Mouse (Mus musculus) kidney, embryonic 16.5 days (tissue): ENCODE measurements around the gene A4gnt. TPM values are rescaled to one million over a fixed set of nuclear protein-coding genes. Genes with fewer than 3 reads are reported as not detected.

Experiments used
- ATAC-seq: fragments of 200-750 bp; cut with Nextera tagmentation; 2 replicates; pipeline ENCODE4 v1.8.0; 2017; ENCODE audit warnings: moderate TSS enrichment; ENCODE audit not compliant: low FRiP score, low TSS enrichment
- H3K27ac ChIP-seq: fragments of 300-500 bp; sonication (generic); 2 replicates; pipeline ENCODE4 v1.5.1; 2014; ENCODE audit warnings: low read length
- H3K27me3 ChIP-seq: fragments of 300-500 bp; sonication (generic); 2 replicates; pipeline ENCODE4 v1.6.1; 2014; ENCODE audit warnings: low read length, control low read depth, mixed read lengths; ENCODE audit not compliant: insufficient read depth
- H3K36me3 ChIP-seq: fragments of 300-500 bp; sonication (generic); 2 replicates; pipeline ENCODE4 v1.6.1; 2014; ENCODE audit warnings: low read length, control low read depth, mixed read lengths; ENCODE audit not compliant: insufficient read depth
- H3K4me1 ChIP-seq: fragments of 300-500 bp; sonication (generic); 2 replicates; pipeline ENCODE4 v1.6.1; 2014; ENCODE audit warnings: low read length, control low read depth, mixed read lengths; ENCODE audit not compliant: insufficient read depth
- H3K4me2 ChIP-seq: fragments of 300-500 bp; sonication (generic); replicated peaks from 2 replicates; pipeline ENCODE4 v1.6.1; 2014; ENCODE audit warnings: low read depth, low read length
- H3K4me3 ChIP-seq: fragments of 300-500 bp; sonication (generic); 2 replicates; pipeline ENCODE4 v1.5.1; 2014; ENCODE audit warnings: mild to moderate bottlenecking, low read length
- H3K9ac ChIP-seq: fragments of 300-500 bp; sonication (generic); replicated peaks from 2 replicates; pipeline ENCODE4 v1.6.1; 2014; ENCODE audit warnings: low read length
- H3K9me3 ChIP-seq: fragments of 300-500 bp; sonication (generic); 2 replicates; pipeline ENCODE4 v1.6.1; 2016; ENCODE audit warnings: low read length, control low read depth
- WGBS: fragments of 180-500 bp; shearing (Covaris S2); extraction: QIAGEN DNeasy Blood & Tissue Kit; methylation state at CpG from one replicate; pipeline ENCODE4 v1.1.7; 2014; 5-methylcytosine and 5-hydroxymethylcytosine counted together
- polyA plus RNA-seq: library from polyadenylated mRNA; unstranded; fragments of >200 nt; fragmentation: Nextera tagmentation; extraction: Ambion mirVana; gene quantifications from 2 replicates; pipeline ENCODE4 v1.2.1, GENCODE M21; 2015

The A4gnt gene
- polyA plus RNA-seq, 1 experiment from 2014 or later, result 0.94 TPM

DNA sequence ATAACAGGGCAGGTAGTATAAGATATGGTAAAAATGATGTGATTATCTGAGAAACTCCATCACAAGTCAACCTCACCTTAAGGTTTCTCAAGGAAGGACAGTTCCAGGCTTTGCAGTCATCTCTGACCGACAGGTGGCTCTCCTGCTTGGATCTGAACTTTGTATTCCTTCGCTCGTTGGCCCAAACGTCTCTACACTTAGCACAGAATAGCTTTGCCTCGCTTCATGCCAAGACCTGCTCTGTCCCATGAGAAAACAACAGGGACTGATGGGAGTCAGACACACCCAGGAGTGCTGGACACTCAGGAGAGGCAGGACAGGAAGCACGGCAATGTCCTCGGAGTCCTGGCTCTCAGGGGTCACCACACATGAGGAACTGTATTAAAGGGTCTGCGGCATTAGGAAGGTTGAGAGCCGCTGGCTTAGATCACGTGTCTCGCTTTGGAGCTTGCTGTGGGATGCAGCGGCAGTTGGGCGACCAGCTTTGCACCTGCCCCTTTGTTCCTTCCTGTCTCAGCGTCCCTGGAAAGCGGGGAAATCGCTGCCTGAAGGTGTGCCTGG is 49.4 kb downstream of the A4gnt start:
- H3K27ac ChIP-seq, result no peak overlapping the region

DNA sequence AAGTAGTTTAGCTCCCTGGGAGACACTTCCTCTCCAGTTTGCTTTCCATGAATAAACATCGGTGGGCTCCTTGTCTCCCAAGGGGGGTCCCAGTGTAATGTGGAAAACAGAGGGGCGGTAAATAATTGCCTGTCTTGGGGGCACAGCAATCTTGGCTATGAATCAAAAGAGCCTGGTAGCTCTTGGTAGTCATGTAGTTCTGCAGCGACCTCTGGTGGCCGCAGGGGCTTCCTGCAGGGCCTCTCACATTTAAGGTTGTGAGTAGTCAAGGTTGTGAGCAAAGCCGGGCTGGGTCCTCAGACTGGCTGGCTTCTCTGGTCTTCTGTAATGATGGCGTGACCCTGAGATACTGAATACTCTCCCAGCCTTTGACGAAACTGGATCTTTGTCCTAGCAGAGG is 50.1 kb downstream of the A4gnt start:
- Histone ChIP-seq H3K9me3 (no peaks in the 10 kb centered on the region), H3K4me2 (no peak overlapping the region), H3K36me3 (peaks cover 39% of the 10 kb centered on the region), H3K27me3 (no peaks in the 10 kb centered on the region), H3K4me3 (no peak overlapping the region), H3K9ac (no peak overlapping the region), H3K4me1 (peaks cover 3% of the 10 kb centered on the region), H3K27ac (no peak overlapping the region)
- ATAC-seq, result no peak
- 21% methylated on average over 7 of the region's 7 CpGs for WGBS

More for the DNA sequence above, 49.4 kb downstream of the A4gnt start:
- H3K36me3 ChIP-seq, result peaks cover 36% of the 10 kb centered on the region
- 58% methylated on average over 16 of the region's 16 CpGs for WGBS
- H3K4me3 ChIP-seq, result no peak overlapping the region
- no peak overlapping the region for H3K9ac ChIP-seq
- no peaks in the 10 kb centered on the region for H3K27me3 ChIP-seq
- no peak overlapping the region for H3K4me2 ChIP-seq
- H3K4me1 ChIP-seq, result peaks cover 3% of the 10 kb centered on the region
- H3K9me3 ChIP-seq, result no peaks in the 10 kb centered on the region
- no peak for ATAC-seq

DNA sequence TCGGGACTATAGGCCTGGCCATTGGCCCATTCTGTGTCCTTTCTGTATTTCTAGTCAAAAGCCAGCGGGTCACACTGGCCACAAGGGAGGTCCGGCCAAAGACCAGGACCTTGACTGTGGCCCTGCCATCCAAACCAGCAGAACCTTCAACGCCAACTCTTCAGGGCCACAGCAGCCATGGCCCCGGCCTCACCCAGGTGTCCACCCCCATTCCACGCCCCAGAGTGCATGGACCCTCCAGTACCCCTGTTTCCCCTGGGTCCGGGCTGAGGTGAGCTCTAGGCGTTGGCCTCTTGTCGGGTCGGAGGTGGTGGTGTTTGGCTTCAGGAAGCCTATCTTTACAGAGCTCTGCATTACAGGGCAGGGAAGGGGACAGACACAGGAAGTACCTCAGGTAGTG is 50.6 kb downstream of the A4gnt start:
- WGBS, result 89% methylated on average over 10 of the region's 10 CpGs
- no peak for ATAC-seq
- Histone ChIP-seq H3K4me1 (peaks cover 3% of the 10 kb centered on the region), H3K36me3 (peaks cover 44% of the 10 kb centered on the region), H3K27me3 (no peaks in the 10 kb centered on the region), H3K27ac (no peak overlapping the region), H3K4me2 (no peak overlapping the region), H3K9me3 (no peaks in the 10 kb centered on the region), H3K4me3 (no peak overlapping the region), H3K9ac (no peak overlapping the region)

- no peak for ATAC-seq
- Histone ChIP-seq H3K9ac (no peak overlapping the region), H3K27me3 (no peaks in the 10 kb centered on the region), H3K27ac (no peak overlapping the region), H3K4me2 (no peak overlapping the region), H3K4me1 (no peaks in the 10 kb centered on the region), H3K36me3 (peaks cover 56% of the 10 kb centered on the region), H3K9me3 (no peaks in the 10 kb centered on the region; the same call in 1 of the 2 replicates), H3K4me3 (no peak overlapping the region)
- WGBS, result 92% methylated on average over 8 of the region's 8 CpGs
Measured at GRCm38 (mm10) chr9:99667596-99667995, 55.3 kb downstream of the A4gnt start.

DNA sequence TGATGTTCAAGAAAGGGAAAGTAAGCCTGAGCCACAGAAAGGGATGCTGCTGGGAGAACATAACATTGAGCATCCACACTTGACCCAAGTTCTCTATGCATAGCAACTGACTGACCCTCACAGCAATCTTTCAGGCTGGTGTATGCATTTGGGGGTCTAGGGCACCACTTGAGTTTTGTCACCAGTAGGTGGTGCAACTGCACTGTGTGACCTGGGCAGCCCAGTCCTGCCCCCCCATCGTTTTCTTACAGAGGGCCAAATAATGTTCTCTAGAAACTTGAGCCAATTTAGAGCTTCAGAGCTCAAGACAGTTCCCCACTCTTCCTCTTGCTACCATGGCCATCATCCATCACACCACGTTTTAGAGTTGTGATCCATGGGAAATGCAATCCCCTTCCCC is 59.3 kb downstream of the A4gnt start:
- WGBS, result 37% methylated on average over 2 of the region's 2 CpGs

More for the DNA sequence above, 59.3 kb downstream of the A4gnt start:
- Histone ChIP-seq H3K4me2 (no peak overlapping the region), H3K27me3 (no peaks in the 10 kb centered on the region), H3K9ac (no peak overlapping the region), H3K9me3 (no peaks in the 10 kb centered on the region; the same call in 1 of the 2 replicates), H3K36me3 (peaks cover 31% of the 10 kb centered on the region), H3K4me3 (no peak overlapping the region), H3K27ac (no peak overlapping the region), H3K4me1 (no peaks in the 10 kb centered on the region)
- ATAC-seq, result no peak

Other genes starting within 250 kb of the A4gnt start
- 10.7 and 15.7 TPM in 2 replicates for gene Mras, start 175.1 kb upstream of the A4gnt start, polyA plus RNA-seq
- gene Nme9, start 161.0 kb upstream of the A4gnt start, polyA plus RNA-seq, result 0.23 TPM in 1 of 2 replicates, not detected in the other
- 24.3 and 25.0 TPM in 2 replicates for gene Armc8, start 43.6 kb upstream of the A4gnt start, polyA plus RNA-seq
- 33.0 and 33.9 TPM in 2 replicates for gene Dbr1, start 36.7 kb upstream of the A4gnt start, polyA plus RNA-seq
- 27.4 and 27.6 TPM in 2 replicates for gene Dzip1l, start 17.0 kb downstream of the A4gnt start, polyA plus RNA-seq
- 6.1 TPM in 1 of 2 replicates, not detected in the other for gene Cldn18, start 104.8 kb downstream of the A4gnt start, polyA plus RNA-seq